Mouse (Mus musculus) olfactory bulb, adult 2 months (tissue): Measurements from ENCODE around the gene Plekhg5.

Source experiments
- CTCF ChIP-seq: fragments of 200-500 bp; IDR thresholded peaks from 2 replicates; pipeline ENCODE4 v1.5.1; 2012; ENCODE audit warnings: low read depth, mild to moderate bottlenecking, low read length, moderate library complexity; ENCODE audit not compliant: insufficient read depth
- POLR2A ChIP-seq: fragments of 200-500 bp; IDR thresholded peaks from 2 replicates; pipeline ENCODE4 v1.6.1; 2012; ENCODE audit warnings: mild to moderate bottlenecking, low read depth, low read length, moderate library complexity; ENCODE audit not compliant: insufficient read depth

DNA sequence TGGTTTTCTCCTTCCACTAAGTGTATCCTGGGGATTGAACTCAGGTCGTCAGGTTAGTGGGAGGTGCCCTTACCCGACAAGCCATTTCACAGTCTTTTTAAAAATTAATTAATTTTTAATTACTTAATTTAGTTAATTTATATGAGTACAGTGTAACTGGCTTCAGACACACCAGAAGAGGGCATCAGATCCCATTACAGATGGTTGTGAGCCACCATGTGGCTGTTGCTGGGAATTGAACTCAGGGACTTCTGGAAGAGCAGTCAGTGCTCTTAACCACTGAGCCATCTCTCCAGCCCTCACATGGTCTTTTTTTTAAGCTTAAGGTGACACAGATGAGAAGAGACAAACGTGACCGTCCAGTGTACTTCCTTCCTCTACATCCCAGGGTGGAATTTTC lies 82.7 kb downstream of the Plekhg5 start:
- TF ChIP-seq CTCF (no peak), POLR2A (no peak)
